Mouse (Mus musculus): ENCODE measurements around the gene Fam50b. TPM values are rescaled to one million over a fixed set of nuclear protein-coding genes. Genes with fewer than 3 reads are reported as not detected.

Fam50b gene
- not detected in 2 replicates for polyA plus RNA-seq (2015; fragmentation: Nextera tagmentation; extraction: Ambion mirVana)

DNA sequence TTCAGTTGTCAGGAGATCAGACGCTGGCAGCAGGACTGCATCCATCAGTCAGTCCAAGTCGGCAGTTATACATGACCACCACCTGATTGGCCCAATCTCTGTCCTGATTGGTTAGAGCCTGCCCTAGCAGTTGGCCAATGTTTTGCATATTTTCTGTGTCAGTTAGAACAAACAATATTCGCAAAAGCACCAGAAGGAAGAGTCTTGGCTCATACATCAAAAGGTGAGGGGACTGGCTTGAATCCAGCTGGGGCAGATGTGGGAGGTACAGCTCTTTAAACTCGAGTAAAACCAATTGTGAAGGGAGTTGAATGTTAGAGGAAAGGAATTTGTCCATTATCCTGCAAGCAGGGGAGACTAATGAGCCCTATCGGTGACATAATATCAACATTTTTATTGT, at the start of gene Fam50b:
Gene Fam50b, plus strand, starts transcription at position 165 of the 400 bp plus-strand sequence.
- Histone ChIP-seq H3K27ac (ENCODE audit: low read depth, low read length) (no peak within 1 kb of the TSS), H3K4me1 (ENCODE audit: control insufficient read depth, insufficient read depth, low read depth, low read length) (no peaks in the 10 kb centered on the region; the same call in 1 of the 2 replicates), H3K4me3 (ENCODE audit: low read length) (no peak within 1 kb of the TSS), H3K4me2 (ENCODE audit: low read length) (no peak within 1 kb of the TSS), H3K9ac (ENCODE audit: low read depth, low read length) (no peak within 1 kb of the TSS), H3K27me3 (replicated peaks; ENCODE audit: control insufficient read depth, insufficient read depth, low read length) (no peaks in the 10 kb centered on the region), H3K36me3 (ENCODE audit: control insufficient read depth, insufficient read depth, low read length) (no peaks in the 10 kb centered on the region), H3K9me3 (ENCODE audit: control insufficient read depth, low read length) (no peaks in the 10 kb centered on the region; the same call in 1 of the 2 replicates)
- WGBS = 37% methylated on average over 5 of the region's 5 CpGs
- ATAC-seq = peak; percentile 60

DNA sequence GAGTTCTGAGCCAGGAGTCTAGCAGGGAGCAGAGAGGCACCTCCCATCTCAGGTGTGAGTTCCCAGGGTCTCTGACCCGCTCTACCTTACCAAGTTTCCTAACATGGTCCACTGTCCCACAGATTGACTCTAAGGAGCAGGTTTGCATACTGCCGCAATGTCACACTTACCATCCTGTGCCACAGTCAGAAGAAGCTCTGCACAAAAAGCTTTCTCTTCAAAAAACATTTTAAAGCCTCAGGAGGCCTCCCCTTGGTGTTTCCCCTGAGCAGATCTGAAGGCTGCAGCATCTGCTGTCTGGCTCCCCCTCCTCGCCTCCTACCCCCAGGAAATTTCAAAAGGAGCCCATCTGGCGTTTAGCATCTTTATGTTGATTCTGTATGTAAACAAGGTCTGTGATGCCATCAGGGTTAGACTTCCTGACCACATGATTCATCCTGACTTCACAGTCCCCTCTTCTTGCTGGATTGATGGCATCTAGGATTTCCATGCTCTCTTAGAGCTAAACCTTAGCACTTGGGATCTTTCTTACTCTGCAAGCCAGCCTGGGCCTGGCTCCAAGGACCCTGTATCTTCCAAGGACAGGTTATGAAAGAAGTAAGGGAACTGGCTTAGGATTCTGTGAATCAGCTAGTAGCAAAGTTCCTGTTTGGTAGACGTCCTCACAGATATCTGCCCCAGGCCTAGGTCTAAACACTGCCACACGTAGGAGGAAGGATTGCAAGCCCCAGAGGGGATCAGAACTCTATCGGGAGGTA, 49.5 kb upstream of the Fam50b start:
- no peak overlapping the region for H3K27ac ChIP-seq (ENCODE audit: low read depth, low read length)
- no peaks in the 10 kb centered on the region for H3K4me1 ChIP-seq (ENCODE audit: control insufficient read depth, insufficient read depth, low read depth, low read length)
- no peaks in the 10 kb centered on the region for H3K27me3 ChIP-seq (replicated peaks; ENCODE audit: control insufficient read depth, insufficient read depth, low read length)
- H3K9ac ChIP-seq (ENCODE audit: low read depth, low read length) = no peak overlapping the region
- 69% methylated on average over 7 of the region's 7 CpGs for WGBS
- H3K4me3 ChIP-seq (ENCODE audit: low read length) = no peak overlapping the region
- no peak overlapping the region for H3K4me2 ChIP-seq (ENCODE audit: low read length)
- no peaks in the 10 kb centered on the region for H3K9me3 ChIP-seq (ENCODE audit: control insufficient read depth, low read length)
- no peak for ATAC-seq
- H3K36me3 ChIP-seq (ENCODE audit: control insufficient read depth, insufficient read depth, low read length) = no peaks in the 10 kb centered on the region

GRCm38 (mm10) chr13:34691049-34691448, 43.6 kb upstream of the Fam50b start:
- no peaks in the 10 kb centered on the region for H3K36me3 ChIP-seq (ENCODE audit: control insufficient read depth, insufficient read depth, low read length)
- H3K27me3 ChIP-seq (replicated peaks; ENCODE audit: control insufficient read depth, insufficient read depth, low read length) = no peaks in the 10 kb centered on the region
- H3K4me1 ChIP-seq (ENCODE audit: control insufficient read depth, insufficient read depth, low read depth, low read length) = no peaks in the 10 kb centered on the region
- H3K27ac ChIP-seq (ENCODE audit: low read depth, low read length) = no peak overlapping the region
- no peak for ATAC-seq
- WGBS = 80% methylated on average over 1 of the region's 1 CpGs
- H3K4me2 ChIP-seq (ENCODE audit: low read length) = no peak overlapping the region
- H3K9me3 ChIP-seq (ENCODE audit: control insufficient read depth, low read length) = no peaks in the 10 kb centered on the region
- H3K4me3 ChIP-seq (ENCODE audit: low read length) = no peak overlapping the region
- no peak overlapping the region for H3K9ac ChIP-seq (ENCODE audit: low read depth, low read length)

DNA sequence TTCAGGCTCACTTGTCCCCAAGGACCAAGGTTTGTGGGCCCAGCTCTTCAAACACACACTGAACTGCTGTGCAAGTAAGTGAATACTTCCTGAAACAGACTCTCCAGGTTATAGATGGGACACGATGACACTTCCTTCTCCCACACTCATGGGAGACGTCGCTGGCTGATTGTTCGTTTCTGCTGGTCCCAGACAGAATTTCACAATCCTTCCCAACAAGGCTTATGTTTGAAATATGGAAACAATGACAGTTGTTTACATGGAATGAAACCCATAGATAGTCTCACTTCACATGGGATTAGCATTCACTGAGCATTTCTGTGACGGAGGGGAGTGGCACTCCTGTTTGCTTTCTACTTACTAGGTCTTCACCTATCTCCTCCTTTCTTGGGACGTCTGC, 41.5 kb upstream of the Fam50b start:
- no peaks in the 10 kb centered on the region for H3K4me1 ChIP-seq (ENCODE audit: control insufficient read depth, insufficient read depth, low read depth, low read length)
- no peaks in the 10 kb centered on the region for H3K36me3 ChIP-seq (ENCODE audit: control insufficient read depth, insufficient read depth, low read length)
- no peak overlapping the region for H3K9ac ChIP-seq (ENCODE audit: low read depth, low read length)
- H3K4me3 ChIP-seq (ENCODE audit: low read length) = no peak overlapping the region
- H3K4me2 ChIP-seq (ENCODE audit: low read length) = no peak overlapping the region
- no peak for ATAC-seq
- no peak overlapping the region for H3K27ac ChIP-seq (ENCODE audit: low read depth, low read length)
- WGBS = 83% methylated on average over 6 of the region's 6 CpGs
- H3K9me3 ChIP-seq (ENCODE audit: control insufficient read depth, low read length) = no peaks in the 10 kb centered on the region
- H3K27me3 ChIP-seq (replicated peaks; ENCODE audit: control insufficient read depth, insufficient read depth, low read length) = no peaks in the 10 kb centered on the region

DNA sequence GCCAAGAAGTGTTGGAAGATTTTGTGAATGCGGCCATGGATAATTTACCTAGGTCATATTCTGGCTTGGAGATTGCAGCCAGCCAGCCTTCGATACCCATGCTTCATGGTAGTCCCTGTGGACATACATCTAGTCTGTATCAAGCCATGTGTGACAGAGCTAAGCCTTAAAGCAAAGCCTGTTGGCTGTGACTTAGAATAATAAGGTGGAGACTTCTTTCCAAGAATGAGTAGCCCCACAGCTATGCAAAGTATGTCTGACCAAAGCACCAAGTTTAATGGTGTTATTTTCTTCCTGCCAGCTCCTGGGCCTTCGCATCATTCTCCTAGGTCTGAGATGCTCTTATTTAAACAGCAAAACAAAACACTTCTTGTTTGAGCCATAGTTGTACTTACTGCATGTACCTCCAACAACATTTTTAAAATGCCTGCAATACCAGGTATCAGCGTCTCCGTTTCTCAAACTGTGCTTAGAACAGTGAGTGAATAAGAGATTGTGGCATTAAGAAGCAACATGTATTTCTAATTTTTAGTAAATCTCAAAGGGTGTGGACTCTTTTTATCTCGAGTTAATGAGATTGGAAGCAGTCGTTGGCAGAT, 37.8 kb upstream of the Fam50b start:
- WGBS = 81% methylated on average over 7 of the region's 7 CpGs
- H3K4me3 ChIP-seq (ENCODE audit: low read length) = no peak overlapping the region
- H3K9ac ChIP-seq (ENCODE audit: low read depth, low read length) = no peak overlapping the region
- H3K36me3 ChIP-seq (ENCODE audit: control insufficient read depth, insufficient read depth, low read length) = no peaks in the 10 kb centered on the region
- no peaks in the 10 kb centered on the region for H3K4me1 ChIP-seq (ENCODE audit: control insufficient read depth, insufficient read depth, low read depth, low read length)
- no peaks in the 10 kb centered on the region for H3K27me3 ChIP-seq (replicated peaks; ENCODE audit: control insufficient read depth, insufficient read depth, low read length)
- no peak overlapping the region for H3K27ac ChIP-seq (ENCODE audit: low read depth, low read length)
- H3K9me3 ChIP-seq (ENCODE audit: control insufficient read depth, low read length) = no peaks in the 10 kb centered on the region
- no peak for ATAC-seq
- no peak overlapping the region for H3K4me2 ChIP-seq (ENCODE audit: low read length)

DNA sequence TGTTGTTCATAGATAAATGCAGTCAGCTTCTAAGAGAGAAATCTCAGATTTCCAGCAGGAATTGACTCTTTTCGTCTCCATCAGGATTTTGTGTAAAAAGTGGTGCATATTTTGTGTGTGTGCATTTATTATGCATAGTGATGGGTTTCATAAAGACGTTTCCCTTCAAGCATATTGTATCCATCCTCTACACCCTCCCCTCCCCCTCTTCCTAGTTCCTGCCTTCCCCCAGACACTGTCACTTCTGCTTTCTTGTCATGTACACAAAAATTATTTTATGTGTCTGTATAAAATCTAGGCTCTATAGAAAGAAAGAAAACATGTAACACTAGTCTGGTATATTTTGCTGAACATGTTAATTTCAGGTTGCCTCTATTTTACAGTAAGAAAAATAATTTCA, 34.6 kb upstream of the Fam50b start:
- ATAC-seq = no peak
- Histone ChIP-seq H3K4me3 (ENCODE audit: low read length) (no peak overlapping the region), H3K36me3 (ENCODE audit: control insufficient read depth, insufficient read depth, low read length) (no peaks in the 10 kb centered on the region), H3K27me3 (replicated peaks; ENCODE audit: control insufficient read depth, insufficient read depth, low read length) (no peaks in the 10 kb centered on the region), H3K9ac (ENCODE audit: low read depth, low read length) (no peak overlapping the region), H3K9me3 (ENCODE audit: control insufficient read depth, low read length) (no peaks in the 10 kb centered on the region), H3K4me1 (ENCODE audit: control insufficient read depth, insufficient read depth, low read depth, low read length) (no peaks in the 10 kb centered on the region), H3K4me2 (ENCODE audit: low read length) (no peak overlapping the region), H3K27ac (ENCODE audit: low read depth, low read length) (no peak overlapping the region)
- 50% methylated on average over 2 of the region's 2 CpGs for WGBS

DNA sequence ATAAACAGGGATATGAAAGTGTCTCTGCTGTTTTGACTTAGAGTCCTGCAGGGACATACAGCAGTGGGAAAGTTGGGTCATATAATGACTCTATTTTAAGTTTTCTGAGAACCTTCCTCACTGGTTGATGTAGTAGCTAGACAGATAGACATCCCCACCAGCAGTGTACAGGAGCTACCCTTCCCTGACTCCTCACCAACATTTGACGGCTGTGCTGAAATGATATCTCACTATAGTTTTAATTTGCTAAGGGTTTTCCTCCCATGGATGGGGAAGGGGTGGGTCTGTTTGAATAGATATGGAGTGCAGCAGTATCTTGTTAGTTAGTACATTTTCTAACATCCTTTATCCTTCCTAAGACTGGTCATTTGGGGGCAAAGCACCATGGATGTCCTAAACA, 34.0 kb upstream of the Fam50b start:
- H3K9me3 ChIP-seq (ENCODE audit: control insufficient read depth, low read length) = no peaks in the 10 kb centered on the region
- H3K4me3 ChIP-seq (ENCODE audit: low read length) = no peak overlapping the region
- 92% methylated on average over 1 of the region's 1 CpGs for WGBS
- H3K4me1 ChIP-seq (ENCODE audit: control insufficient read depth, insufficient read depth, low read depth, low read length) = no peaks in the 10 kb centered on the region
- no peaks in the 10 kb centered on the region for H3K27me3 ChIP-seq (replicated peaks; ENCODE audit: control insufficient read depth, insufficient read depth, low read length)
- H3K4me2 ChIP-seq (ENCODE audit: low read length) = no peak overlapping the region
- no peak overlapping the region for H3K27ac ChIP-seq (ENCODE audit: low read depth, low read length)
- H3K9ac ChIP-seq (ENCODE audit: low read depth, low read length) = no peak overlapping the region
- no peaks in the 10 kb centered on the region for H3K36me3 ChIP-seq (ENCODE audit: control insufficient read depth, insufficient read depth, low read length)
- no peak for ATAC-seq

DNA sequence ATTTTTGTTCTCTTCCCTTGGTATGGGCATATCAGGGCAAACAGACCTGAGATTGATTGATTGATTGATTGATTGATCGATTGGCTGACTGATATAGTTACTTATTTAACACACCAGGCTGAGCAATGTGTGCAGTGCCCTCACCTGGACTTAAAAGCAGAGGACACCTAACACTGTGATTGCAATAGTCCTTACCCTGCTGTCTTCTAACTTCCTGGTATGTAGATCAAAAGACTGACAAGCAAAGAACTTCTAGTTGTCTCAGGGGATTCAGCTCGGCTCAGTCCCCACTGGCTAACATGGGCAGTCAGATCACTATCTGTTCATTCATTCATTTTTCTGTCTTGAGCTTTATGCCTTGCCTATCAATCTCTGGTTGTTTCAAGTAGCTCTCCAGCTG, 31.3 kb upstream of the Fam50b start:
- Histone ChIP-seq H3K9me3 (ENCODE audit: control insufficient read depth, low read length) (no peaks in the 10 kb centered on the region), H3K9ac (ENCODE audit: low read depth, low read length) (no peak overlapping the region), H3K27ac (ENCODE audit: low read depth, low read length) (no peak overlapping the region), H3K4me2 (ENCODE audit: low read length) (no peak overlapping the region), H3K4me1 (ENCODE audit: control insufficient read depth, insufficient read depth, low read depth, low read length) (no peaks in the 10 kb centered on the region), H3K36me3 (ENCODE audit: control insufficient read depth, insufficient read depth, low read length) (no peaks in the 10 kb centered on the region), H3K27me3 (replicated peaks; ENCODE audit: control insufficient read depth, insufficient read depth, low read length) (no peaks in the 10 kb centered on the region), H3K4me3 (ENCODE audit: low read length) (no peak overlapping the region)
- no peak for ATAC-seq
- WGBS = 72% methylated on average over 2 of the region's 2 CpGs

GRCm38 (mm10) chr13:34703795-34704194, 30.9 kb upstream of the Fam50b start:
- WGBS = 90% methylated on average over 1 of the region's 1 CpGs
- Histone ChIP-seq H3K9ac (ENCODE audit: low read depth, low read length) (no peak overlapping the region), H3K4me1 (ENCODE audit: control insufficient read depth, insufficient read depth, low read depth, low read length) (no peaks in the 10 kb centered on the region), H3K4me2 (ENCODE audit: low read length) (no peak overlapping the region), H3K27ac (ENCODE audit: low read depth, low read length) (no peak overlapping the region), H3K4me3 (ENCODE audit: low read length) (no peak overlapping the region), H3K9me3 (ENCODE audit: control insufficient read depth, low read length) (no peaks in the 10 kb centered on the region), H3K27me3 (replicated peaks; ENCODE audit: control insufficient read depth, insufficient read depth, low read length) (no peaks in the 10 kb centered on the region), H3K36me3 (ENCODE audit: control insufficient read depth, insufficient read depth, low read length) (no peaks in the 10 kb centered on the region)
- ATAC-seq = no peak

All from hindbrain, embryonic 16.5 days (tissue).